Comparison of ENCODE assay signal across 9 mouse cellular contexts in genomic region chr3:17787443-17788333, GRCm38 (mm10).
A peak's percentile ranks its signal among the peaks of the same experiment; 100 is the strongest.
DNase-seq lines count a peak whose midpoint lies in the region; ATAC-seq and TF ChIP-seq lines count a peak whose summit lies in the region.
"Had no signal": no experiment of that assay in that cellular context is flagged by ENCODE, and none has a peak within 500 bp of the region (broad histone marks: within the 10 kb centered on the region; RNA-seq: fewer than 3 reads in every experiment).

No protein-coding gene starts in this region.

- 14% methylated on average over 18 of the region's 18 CpGs for WGBS in forebrain, embryonic 14.5 days
- 5% methylated on average over 18 of the region's 18 CpGs for WGBS in limb, embryonic 14.5 days
- 10% methylated on average over 18 of the region's 18 CpGs for WGBS in lung, adult 2 months

- peaks cover 62% of the 10 kb centered on the region for H3K27me3 ChIP-seq in E14TG2a.4 (ENCODE audit: insufficient read depth, low read length)
- no peaks in the 10 kb centered on the region for H3K27me3 ChIP-seq in forebrain, embryonic 14.5 days (replicated peaks; ENCODE audit: control insufficient read depth, insufficient read depth, low read length)
- peaks cover 74% of the 10 kb centered on the region for H3K27me3 ChIP-seq in limb, embryonic 14.5 days (ENCODE audit: control insufficient read depth, insufficient read depth, low read length)

- no peaks in the 10 kb centered on the region for H3K9me3 ChIP-seq in E14TG2a.4 (ENCODE audit: low read length)
- no peaks in the 10 kb centered on the region for H3K9me3 ChIP-seq in forebrain, embryonic 14.5 days (replicated peaks; ENCODE audit: control insufficient read depth, low read length)
- H3K9me3 ChIP-seq in limb, embryonic 14.5 days (ENCODE audit: control insufficient read depth, low read length): no peaks in the 10 kb centered on the region

- no peaks in the 10 kb centered on the region for H3K36me3 ChIP-seq in E14TG2a.4 (ENCODE audit: insufficient read depth, low read length)
- H3K36me3 ChIP-seq in forebrain, embryonic 14.5 days (ENCODE audit: control insufficient read depth, insufficient read depth, low read length): no peaks in the 10 kb centered on the region
- no peaks in the 10 kb centered on the region for H3K36me3 ChIP-seq in limb, embryonic 14.5 days (ENCODE audit: control insufficient read depth, insufficient read depth, low read length)

- no peak for TF ChIP-seq POLR2A in limb, embryonic 14.5 days (IDR thresholded peaks at IDR 0.05; ENCODE audit: borderline replicate concordance, extremely low read depth, insufficient read depth, insufficient read length)
- no peak for TF ChIP-seq POLR2A in lung, adult 2 months (IDR thresholded peaks at IDR 0.05; ENCODE audit: borderline replicate concordance, extremely low read depth, low read depth, low read length)

- peak overlapping the region; percentile 99 for H3K9ac ChIP-seq in forebrain, embryonic 14.5 days (ENCODE audit: low read length)
- H3K9ac ChIP-seq in limb, embryonic 14.5 days (ENCODE audit: low read depth, low read length, severe bottlenecking): no peak overlapping the region

- H3K4me1 ChIP-seq in E14TG2a.4 (replicated peaks; ENCODE audit: low read depth, low read length): peaks cover 45% of the 10 kb centered on the region
- peaks cover 36% of the 10 kb centered on the region for H3K4me1 ChIP-seq in forebrain, embryonic 14.5 days (ENCODE audit: control insufficient read depth, insufficient read depth, low read length)
- peaks cover 8% of the 10 kb centered on the region; the same call in 1 of the 2 replicates for H3K4me1 ChIP-seq in limb, embryonic 14.5 days (ENCODE audit: control insufficient read depth, insufficient read depth, low read length)
- H3K4me1 ChIP-seq in lung, adult 2 months (ENCODE audit: control insufficient read depth, insufficient read depth, low read length): no peaks in the 10 kb centered on the region

- H3K27ac ChIP-seq in forebrain, embryonic 14.5 days (ENCODE audit: low read depth, low read length): peak overlapping the region; percentile 99
- no peak overlapping the region for H3K27ac ChIP-seq in limb, embryonic 14.5 days (replicated peaks; ENCODE audit: low read depth, low read length)
- H3K27ac ChIP-seq: macrophage had no signal

- peak overlapping the region; percentile 29; the same call in 1 of the 2 replicates for H3K4me3 ChIP-seq in E14TG2a.4 (replicated peaks; ENCODE audit: low read length)
- peak overlapping the region; percentile 71 for H3K4me3 ChIP-seq in forebrain, embryonic 14.5 days (ENCODE audit: low read depth, low read length)
- peak overlapping the region; percentile 37; the same call in 1 of the 2 replicates for H3K4me3 ChIP-seq in limb, embryonic 14.5 days (replicated peaks; ENCODE audit: low read length)
- H3K4me3 ChIP-seq in lung, adult 2 months (replicated peaks; ENCODE audit: extremely low read depth, low read depth, low read length): no peak overlapping the region

- DNase-seq in cerebellum, adult 11-12 months: peak; percentile 15
- no peak for DNase-seq in cerebellum, adult 18-20 months
- DNase-seq in forebrain, embryonic 14.5 days (ENCODE audit: low spot score): no peak
- no peak for DNase-seq in limb, embryonic 14.5 days (ENCODE audit: low spot score)
- DNase-seq in adipocyte (ENCODE audit: low spot score): no peak
- DNase-seq in lung, adult 2 months: no peak
- DNase-seq in ovary, postnatal 36 days (ENCODE audit: low spot score): no peak

- TF ChIP-seq CTCF in E14TG2a.4 (conservative IDR thresholded peaks at IDR 0.05; ENCODE audit: low read length): no peak
- TF ChIP-seq CTCF in lung, adult 2 months (IDR thresholded peaks at IDR 0.05; ENCODE audit: insufficient read depth, low read length): no peak

- no peak for ATAC-seq in forebrain, embryonic 14.5 days
- ATAC-seq in limb, embryonic 14.5 days (ENCODE audit: low FRiP score, low read depth): no peak

- peak overlapping the region; percentile 98 for H3K4me2 ChIP-seq in forebrain, embryonic 14.5 days (ENCODE audit: low read length)
- H3K4me2 ChIP-seq in limb, embryonic 14.5 days (replicated peaks; ENCODE audit: low read depth, low read length, severe bottlenecking): no peak overlapping the region
